Mouse (Mus musculus): ENCODE results near the gene Gpr12.
"Not testable (repeated sequence)": the region's sequence is repeated elsewhere in the genome, so short reads cannot be mapped to it uniquely, and the experiment has no call there.

The Gpr12 gene

DNA sequence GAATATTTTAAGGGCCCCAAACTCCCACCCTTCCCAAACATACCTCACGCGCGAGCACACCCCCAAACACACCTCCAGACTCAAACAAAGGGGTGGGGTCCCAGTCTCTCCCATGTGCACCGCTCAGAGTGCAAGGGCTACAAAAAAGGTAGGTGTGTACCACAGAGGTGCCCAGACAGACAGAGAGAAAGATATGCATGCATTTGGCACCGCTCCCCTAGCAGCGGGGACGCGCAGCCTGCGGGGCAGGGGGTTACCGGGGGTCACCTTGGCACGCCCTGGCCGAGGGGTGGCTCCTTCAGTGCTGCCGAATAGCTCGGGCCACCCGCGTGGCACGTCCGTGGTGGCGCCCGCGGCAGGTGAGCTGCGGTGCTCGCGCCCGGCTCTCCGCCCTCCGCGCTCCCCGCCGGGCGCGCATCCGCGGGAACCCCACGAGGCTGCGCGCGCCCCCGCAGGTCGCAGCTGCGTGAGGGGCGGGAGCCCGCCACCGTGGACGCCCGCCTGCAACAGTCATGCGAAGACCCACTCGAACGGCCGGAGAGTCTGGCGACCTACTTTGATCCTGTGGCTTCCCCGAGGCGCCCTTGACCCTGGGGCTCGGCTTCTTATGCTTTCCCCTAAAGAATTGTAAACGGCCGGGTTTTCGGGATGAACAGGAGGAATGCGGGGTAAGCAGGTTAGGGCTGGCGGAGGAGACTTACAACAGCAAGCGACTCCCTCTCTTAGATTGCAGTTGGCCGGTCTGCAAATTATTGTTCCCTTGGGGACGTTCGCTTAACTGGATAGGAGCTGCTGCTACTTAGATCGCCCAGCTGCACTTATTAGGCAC is at the start of gene Gpr12:
Gpr12 (minus strand) TSS at position 762 of the 829 bp plus-strand sequence.
- ChIA-PET CTCF (interaction anchor here in 2 of 4 experiments (0.6 to 0.7 kb wide), 2 partner anchors 8 to 272 kb away, joined by 4 to 17 read pairs; no protein-coding TSS in a partner anchor), POLR2A (interaction anchor here in 2 of 4 experiments (1.0 to 1.8 kb wide), 4 partner anchors 10 to 331 kb away, joined by 3 to 5 read pairs (median 4); no protein-coding TSS in a partner anchor)

DNA sequence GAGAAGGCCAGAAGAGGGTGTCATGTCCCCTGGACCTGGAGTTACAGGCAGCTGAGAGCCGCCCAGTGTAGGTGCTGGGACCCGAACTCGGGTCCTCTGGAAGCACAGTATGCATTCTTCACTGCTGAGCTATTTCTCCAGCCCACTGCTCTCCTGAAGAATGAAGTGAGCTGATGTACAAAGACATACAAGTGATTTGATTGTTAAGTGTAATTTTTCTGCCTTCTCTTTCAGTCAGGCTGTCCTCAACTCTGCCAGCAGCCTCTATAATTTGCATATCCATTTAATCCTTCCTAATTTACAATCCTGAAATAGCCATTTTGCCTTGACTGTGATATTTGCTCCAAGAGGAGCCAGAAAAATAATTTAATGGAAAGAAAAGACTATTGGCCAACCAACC is 46.6 kb upstream of the Gpr12 start:
- POLR2A ChIA-PET = interaction anchor here in 1 of 4 experiments (0.7 kb wide), 1 partner anchor 14 kb away, joined by 4 read pairs; no protein-coding TSS in a partner anchor
- CTCF ChIA-PET = interaction anchor here in 1 of 4 experiments (0.6 kb wide), 1 partner anchor 676 kb away, joined by 3 read pairs; no protein-coding TSS in a partner anchor

- CTCF ChIA-PET = interaction anchor here in 1 of 4 experiments (0.6 kb wide), 1 partner anchor 677 kb away, joined by 3 read pairs; no protein-coding TSS in a partner anchor
- POLR2A ChIA-PET = interaction anchor here in 1 of 4 experiments (0.7 kb wide), 1 partner anchor 14 kb away, joined by 4 read pairs; no protein-coding TSS in a partner anchor
Measured at GRCm38 (mm10) chr5:146630961-146631360, 45.9 kb upstream of the Gpr12 start.

DNA sequence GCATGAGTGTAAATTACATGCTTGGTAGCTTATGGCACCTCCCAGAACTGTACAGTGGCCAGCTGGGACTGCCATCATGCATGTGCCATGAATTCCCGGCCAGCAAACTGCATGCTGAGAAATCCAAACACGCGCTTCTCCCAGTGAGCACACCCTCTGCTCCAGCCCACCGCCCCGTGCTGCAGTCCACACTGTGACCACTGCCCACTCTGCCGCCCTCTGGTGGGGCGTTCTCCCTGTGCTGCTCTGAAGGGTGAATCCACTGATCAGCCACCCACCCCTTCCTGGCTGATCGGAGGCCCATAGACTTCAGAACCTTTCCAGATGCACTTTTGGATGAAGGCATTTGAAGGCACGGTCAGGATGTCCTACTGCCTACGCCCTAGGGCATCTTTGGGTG is 44.6 kb upstream of the Gpr12 start:
- ChIA-PET POLR2A (no interaction called here), CTCF (interaction anchor here in 1 of 4 experiments (1.0 kb wide), 1 partner anchor 15 kb away, joined by 3 read pairs; no protein-coding TSS in a partner anchor)

DNA sequence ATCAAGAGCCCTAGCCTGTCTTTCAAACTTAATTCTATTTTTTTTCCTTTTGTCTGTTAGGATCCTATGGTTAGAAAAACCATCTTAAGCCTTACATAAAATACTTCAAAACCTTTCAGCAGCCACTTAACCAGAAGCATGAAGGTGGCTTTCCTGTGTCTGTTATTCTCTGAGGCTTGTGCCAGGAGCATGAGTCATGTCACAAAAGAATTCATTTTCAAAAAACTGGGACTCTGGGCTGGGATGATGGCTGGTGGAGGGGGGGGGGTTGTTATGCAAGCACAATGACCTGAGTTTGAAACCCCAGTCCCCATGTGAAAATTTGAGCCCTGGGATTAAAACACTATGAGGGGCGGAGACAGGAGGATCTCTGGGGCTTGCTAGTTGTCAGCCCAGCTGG is 43.8 kb upstream of the Gpr12 start:
- ChIA-PET POLR2A (no interaction called here), CTCF (interaction anchor here in 2 of 4 experiments (0.7 to 1.0 kb wide), 2 partner anchors 16 to 1769 kb away, joined by 3 read pairs; no protein-coding TSS in a partner anchor)

- ChIA-PET POLR2A (no interaction called here), CTCF (no interaction called here)
Measured at GRCm38 (mm10) chr5:146627901-146628300, 42.9 kb upstream of the Gpr12 start.

DNA sequence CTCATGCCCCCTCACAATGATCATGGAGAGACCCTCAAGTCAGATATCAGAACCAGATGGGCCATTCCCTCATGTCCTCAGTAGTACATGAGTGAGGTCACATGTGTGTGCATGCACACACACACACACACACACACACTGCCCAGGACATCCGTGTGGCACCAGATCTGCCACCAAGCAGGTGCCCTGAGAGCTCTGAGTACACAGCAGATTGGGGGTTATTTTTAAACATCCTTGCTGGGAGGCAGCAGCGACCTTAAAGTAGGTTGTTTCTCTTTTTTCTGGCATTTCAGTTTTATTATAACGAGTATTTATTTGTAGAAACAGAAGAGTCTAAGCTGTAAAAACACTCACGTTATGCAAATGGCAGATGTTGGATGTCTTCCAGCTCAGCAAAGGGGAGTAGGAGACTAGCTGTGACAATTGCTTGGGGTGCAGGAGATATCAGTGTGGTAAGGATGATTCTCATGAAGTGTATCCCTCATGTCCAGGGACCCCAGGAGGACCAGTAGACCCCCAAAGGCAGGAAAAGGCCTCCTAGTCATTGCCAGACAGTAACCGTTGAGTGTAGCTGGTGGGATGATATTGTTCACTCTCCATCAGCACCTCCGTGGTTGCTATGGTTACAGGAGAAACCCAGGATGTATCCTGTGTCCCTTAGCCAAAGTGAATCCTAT is 40.7 kb upstream of the Gpr12 start:
- CTCF ChIA-PET = no interaction called here

DNA sequence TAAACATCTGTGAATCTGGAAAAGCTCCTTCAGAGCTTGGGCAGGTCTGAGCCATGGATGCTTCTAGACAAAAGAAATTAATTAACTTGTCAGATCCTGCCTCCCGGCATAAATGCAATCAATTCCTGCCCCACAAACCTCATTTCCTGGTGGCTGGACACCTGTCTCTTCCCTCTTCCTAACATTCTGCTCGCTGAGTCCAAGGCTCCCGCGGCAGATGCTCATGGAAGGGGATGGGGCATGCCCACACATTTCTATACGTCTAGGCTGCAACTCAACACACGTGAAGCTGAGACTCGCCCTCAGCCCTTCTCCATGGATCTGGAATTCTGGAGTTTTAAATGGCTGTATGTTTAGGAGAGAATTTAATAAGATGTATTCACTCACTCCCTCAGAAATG is 26.8 kb upstream of the Gpr12 start:
- CTCF ChIA-PET = interaction anchor here in 1 of 4 experiments (0.9 kb wide), 1 partner anchor 15 kb away, joined by 3 read pairs; no protein-coding TSS in a partner anchor
- POLR2A ChIA-PET = interaction anchor here in 1 of 4 experiments (1.8 kb wide), 1 partner anchor 9 kb away, joined by 7 read pairs; no protein-coding TSS in a partner anchor

More for the DNA sequence above, 40.7 kb upstream of the Gpr12 start:
- POLR2A ChIA-PET = no interaction called here

GRCm38 (mm10) chr5:146611009-146611408 is 26.0 kb upstream of the Gpr12 start:
- ChIA-PET POLR2A (interaction anchor here in 1 of 4 experiments (1.8 kb wide), 1 partner anchor 9 kb away, joined by 7 read pairs; no protein-coding TSS in a partner anchor), CTCF (interaction anchor here in 1 of 4 experiments (0.6 kb wide), 1 partner anchor 41 kb away, joined by 6 read pairs; no protein-coding TSS in a partner anchor)

DNA sequence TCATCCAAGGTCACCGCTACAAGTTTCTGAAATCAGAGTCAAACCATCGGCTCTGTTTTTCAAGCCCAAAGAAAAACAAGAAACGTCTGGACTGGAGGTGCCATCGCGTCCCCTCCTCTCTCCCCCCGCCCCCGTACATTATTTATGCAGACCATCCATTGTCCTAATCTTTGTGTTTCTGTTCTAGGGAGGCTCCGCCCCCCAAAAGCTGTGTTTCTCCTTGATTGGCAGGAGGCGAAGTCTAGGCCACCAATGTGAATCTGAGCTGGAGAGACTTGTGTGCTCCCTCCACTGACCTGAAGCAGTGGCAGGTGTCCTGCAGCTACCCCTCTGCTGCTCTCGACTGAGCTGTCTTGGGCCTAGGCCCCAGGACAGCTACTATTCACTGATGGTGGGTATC is 24.6 kb upstream of the Gpr12 start:
- CTCF ChIA-PET = interaction anchor here (0.6 to 0.9 kb wide), 8 partner anchors 12 to 1661 kb away, joined by 3 to 14 read pairs (median 4); no protein-coding TSS in a partner anchor
- POLR2A ChIA-PET = interaction anchor here (0.5 to 1.0 kb wide), 10 partner anchors 16 to 1468 kb away, joined by 3 to 8 read pairs (median 4); partner anchors contain the start of gene Rasl11a (in 1 of the 4)

GRCm38 (mm10) chr5:146607816-146608215 is 22.8 kb upstream of the Gpr12 start:
- POLR2A ChIA-PET = interaction anchor here in 1 of 4 experiments (0.7 kb wide), 1 partner anchor 29 kb away, joined by 5 read pairs; no protein-coding TSS in a partner anchor
- CTCF ChIA-PET = no interaction called here

GRCm38 (mm10) chr5:146606895-146607294 is 21.9 kb upstream of the Gpr12 start:
- ChIA-PET POLR2A (no interaction called here), CTCF (no interaction called here)

GRCm38 (mm10) chr5:146606221-146606620 is 21.2 kb upstream of the Gpr12 start:
- CTCF ChIA-PET = interaction anchor here in 2 of 4 experiments (0.5 to 0.6 kb wide), 3 partner anchors 18 to 1691 kb away, joined by 3 to 4 read pairs (median 3); no protein-coding TSS in a partner anchor
- POLR2A ChIA-PET = interaction anchor here in 1 of 4 experiments (0.6 kb wide), 1 partner anchor 230 kb away, joined by 5 read pairs; no protein-coding TSS in a partner anchor

- CTCF ChIA-PET = no interaction called here
- POLR2A ChIA-PET = no interaction called here
Measured at GRCm38 (mm10) chr5:146599970-146600369, 14.9 kb upstream of the Gpr12 start.

DNA sequence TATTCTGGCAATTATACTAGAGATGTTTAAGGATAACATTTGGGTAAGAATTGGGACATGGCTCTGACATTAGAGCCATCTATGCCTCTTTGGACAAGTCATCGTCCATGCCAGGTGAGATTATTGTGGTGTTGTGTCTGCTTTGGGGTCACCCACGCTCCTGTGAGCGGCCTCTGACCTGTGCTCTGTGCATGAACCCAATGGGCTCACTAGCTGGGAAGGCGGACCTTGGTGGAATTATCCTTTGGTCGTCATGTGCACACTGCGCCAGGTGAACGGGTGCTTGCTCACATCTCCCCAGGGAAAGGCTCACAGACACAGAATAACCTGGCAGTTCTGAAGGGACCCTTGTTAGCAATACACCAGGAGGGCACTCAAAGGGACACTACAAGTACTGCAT is 14.2 kb upstream of the Gpr12 start:
- POLR2A ChIA-PET, CTCF ChIA-PET: not testable (repeated sequence)

DNA sequence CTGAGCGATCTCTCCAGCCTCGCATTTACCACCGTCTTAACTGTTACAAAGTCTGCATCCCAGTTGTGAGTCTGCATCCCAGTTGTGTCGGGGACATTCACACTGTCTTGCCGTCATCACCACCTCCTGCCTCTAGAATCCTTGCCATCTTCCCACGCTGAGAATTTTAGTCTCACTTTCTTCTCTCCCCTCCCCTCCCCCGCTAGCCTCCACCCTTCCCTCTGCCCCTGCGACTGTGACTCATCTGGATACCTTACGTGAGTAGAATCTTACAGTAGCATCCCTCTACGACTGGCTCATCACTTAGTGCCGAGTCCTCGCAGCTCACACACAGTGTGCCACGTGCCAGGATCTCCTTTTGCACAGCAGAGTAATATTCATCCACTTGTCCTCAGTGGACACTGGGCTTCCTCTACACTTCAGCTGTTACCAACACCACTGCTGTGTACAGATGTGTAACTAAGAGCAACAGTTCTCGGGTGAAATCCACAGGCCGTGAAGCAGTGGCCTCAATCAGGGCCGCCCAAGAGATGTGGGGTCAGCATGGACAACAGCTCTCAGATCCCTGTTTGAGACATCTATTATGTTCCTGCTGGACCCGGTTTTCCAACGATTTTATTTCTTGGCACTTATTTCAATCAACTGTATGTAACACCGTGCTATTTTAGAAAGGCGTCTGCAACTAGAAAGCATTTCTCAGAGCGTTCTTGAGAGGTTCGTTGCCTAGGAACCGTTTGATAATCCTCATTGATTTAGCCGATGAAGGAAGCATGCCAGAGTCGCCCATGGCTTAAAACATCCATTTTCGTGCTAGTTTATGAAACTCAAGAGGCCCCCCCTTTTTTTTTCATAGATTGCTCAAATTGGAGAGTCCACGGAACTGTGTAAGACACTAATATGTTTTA is 13.4 kb upstream of the Gpr12 start:
- ChIA-PET CTCF (no interaction called here), POLR2A (no interaction called here)

DNA sequence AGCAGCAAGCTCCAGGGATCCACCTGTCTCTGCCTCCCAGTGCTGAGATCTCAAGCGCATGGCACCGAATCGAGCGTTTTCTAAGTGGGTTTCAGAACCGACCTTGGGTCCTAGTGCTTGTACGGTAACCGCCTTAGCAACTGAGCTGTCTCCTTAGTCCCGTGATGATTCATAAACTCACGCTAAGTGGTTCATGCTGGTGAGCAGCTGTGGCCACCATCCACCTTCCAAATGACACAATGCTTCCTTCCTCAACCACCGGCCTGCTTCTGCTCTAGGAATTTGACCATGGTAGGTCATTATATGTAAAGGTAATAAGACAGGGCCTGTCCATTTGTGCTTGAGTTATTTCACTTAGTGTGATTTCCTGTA is 12.4 kb upstream of the Gpr12 start:
- ChIA-PET POLR2A (no interaction called here), CTCF (interaction anchor here in 1 of 4 experiments (1.2 kb wide), 1 partner anchor 14 kb away, joined by 3 read pairs; no protein-coding TSS in a partner anchor)
